In genomic region chr1:80630179-80631149, GRCm38 (mm10) we compare ENCODE assay signal across 11 mouse cellular contexts.
DNase-seq lines count a peak whose midpoint lies in the region.
"Had no signal": no experiment of that assay in that cellular context is flagged by ENCODE, and none has a peak within 500 bp of the region (broad histone marks: within the 10 kb centered on the region; RNA-seq: fewer than 3 reads in every experiment).

No protein-coding gene starts in this region.

- no peak overlapping the region for H3K4me3 ChIP-seq in macrophage (ENCODE audit: inconsistent target)

- peak overlapping the region; percentile 8; the same call in 1 of the 2 replicates for H3K27ac ChIP-seq in macrophage

- intact Hi-C loops in gastrocnemius, postnatal 14 days (cut with DNase I; ENCODE audit: low total_unique reads) = no loop called here

- peaks cover 82% of the 10 kb centered on the region for H3K79me2 ChIP-seq in macrophage (ENCODE audit: inconsistent target)

- peak; percentile 11 for DNase-seq in retina, embryonic 14.5 days (ENCODE audit: low spot score)
- no peak for DNase-seq in retina, postnatal 1 day
- peak; percentile 77 for DNase-seq in forelimb bud, embryonic 11.5 days (ENCODE audit: low read depth, low spot score)
- DNase-seq in telencephalon, adult 2 months (ENCODE audit: low read depth, low spot score) = peak; percentile 57
- DNase-seq in thymus, adult 18-20 months = no peak
- DNase-seq in urinary bladder, postnatal 10 days (ENCODE audit: low spot score) = no peak
- no peak for DNase-seq in gastrocnemius, postnatal 14 days
- DNase-seq: cerebellum, postnatal 36 days; heart, adult 18-20 months; kidney, postnatal 10 days had no signal

- whole genome bisulfite sequencing in macrophage (ENCODE audit: missing documents) = 55% methylated on average over 5 of the region's 5 CpGs

- H3K36me3 ChIP-seq in macrophage (ENCODE audit: inconsistent target) = peaks cover 21% of the 10 kb centered on the region; the same call in 1 of the 2 replicates

Comparison
In these comparisons a context has a peak if more than half of its experiments do, and no peak if none do; other contexts are left out.
1. DNase-seq: peak in retina, embryonic 14.5 days (single experiment), forelimb bud, embryonic 11.5 days (single experiment) and telencephalon, adult 2 months (single experiment); none in retina, postnatal 1 day (single experiment), thymus, adult 18-20 months (0 of 2), urinary bladder, postnatal 10 days (single experiment) and gastrocnemius, postnatal 14 days (single experiment).